Mouse (Mus musculus) limb, embryonic 14.5 days (tissue): ENCODE measurements around the gene Cdkl4. TPM values are rescaled to one million over a fixed set of nuclear protein-coding genes. Genes with fewer than 3 reads are reported as not detected.

ENCODE experiments used
- ATAC-seq: fragments of 200-750 bp; cut with Nextera tagmentation; 2 replicates; pipeline ENCODE4 v1.8.0; 2017; ENCODE audit warnings: low read depth, moderate number of reproducible peaks, moderate TSS enrichment; ENCODE audit not compliant: low FRiP score
- DNase-seq: peaks from one replicate; pipeline ENCODE4 v3.0.0-alpha.2; 2015; ENCODE audit warnings: low spot score
- H3K27ac ChIP-seq: fragments of 300-500 bp; sonication (generic); replicated peaks from 2 replicates; pipeline ENCODE4 v1.5.1; 2014; ENCODE audit warnings: low read depth, mild to moderate bottlenecking, low read length, moderate library complexity, mixed read lengths
- H3K27me3 ChIP-seq: fragments of 300-500 bp; sonication (generic); 2 replicates; pipeline ENCODE4 v1.6.1; 2014; ENCODE audit warnings: low read length, mixed read lengths; ENCODE audit not compliant: control insufficient read depth, insufficient read depth
- H3K36me3 ChIP-seq: fragments of 300-500 bp; sonication (generic); 2 replicates; pipeline ENCODE4 v1.6.1; 2014; ENCODE audit warnings: mild to moderate bottlenecking, low read length, moderate library complexity, mixed read lengths; ENCODE audit not compliant: control insufficient read depth, insufficient read depth
- H3K4me1 ChIP-seq: fragments of 300-500 bp; sonication (generic); 2 replicates; pipeline ENCODE4 v1.6.1; 2014; ENCODE audit warnings: antibody characterized with exemption, low read length, mixed read lengths; ENCODE audit not compliant: control insufficient read depth, insufficient read depth
- H3K4me2 ChIP-seq: fragments of 300-500 bp; sonication (generic); replicated peaks from 2 replicates; pipeline ENCODE4 v1.6.1; 2014; ENCODE audit warnings: low read depth, mild to moderate bottlenecking, low read length, moderate library complexity; ENCODE audit not compliant: severe bottlenecking
- H3K4me3 ChIP-seq: fragments of 300-500 bp; sonication (generic); replicated peaks from 2 replicates; pipeline ENCODE4 v1.5.1; 2014; ENCODE audit warnings: low read length
- H3K9ac ChIP-seq: fragments of 300-500 bp; sonication (generic); 2 replicates; pipeline ENCODE4 v1.6.1; 2014; ENCODE audit warnings: mild to moderate bottlenecking, low read depth, low read length, moderate library complexity; ENCODE audit not compliant: severe bottlenecking
- H3K9me3 ChIP-seq: fragments of 300-500 bp; sonication (generic); 2 replicates; pipeline ENCODE4 v1.6.1; 2016; ENCODE audit warnings: low read length; ENCODE audit not compliant: control insufficient read depth
- POLR2A ChIP-seq: fragments of 200-500 bp; IDR thresholded peaks from 2 replicates; pipeline ENCODE4 v1.8.0; 2012; ENCODE audit warnings: inconsistent platforms, mild to moderate bottlenecking, moderate library complexity, borderline replicate concordance; ENCODE audit not compliant: insufficient read depth, insufficient read length; ENCODE audit errors: extremely low read depth
- WGBS: fragments of 180-500 bp; shearing (Covaris S2); extraction: QIAGEN DNeasy Blood & Tissue Kit; methylation state at CpG from one replicate; pipeline ENCODE4 v1.1.7; 2014; 5-methylcytosine and 5-hydroxymethylcytosine counted together
- polyA plus RNA-seq, 2 experiments: library from polyadenylated mRNA; depleted of rRNA in 1 of 2; stranded (reverse) in 1 of 2; unstranded in 1 of 2; fragments of >200 nt; fragmentation: Nextera tagmentation in 1 of 2; extraction: Ambion mirVana in 1 of 2; gene quantifications; 2 replicates each; pipeline versions ENCODE4 v1.2.1 to v1.2.3; 2012 to 2014

The Cdkl4 gene
- polyA plus RNA-seq, 2 experiments = 0.06 to 0.26 TPM

DNA sequence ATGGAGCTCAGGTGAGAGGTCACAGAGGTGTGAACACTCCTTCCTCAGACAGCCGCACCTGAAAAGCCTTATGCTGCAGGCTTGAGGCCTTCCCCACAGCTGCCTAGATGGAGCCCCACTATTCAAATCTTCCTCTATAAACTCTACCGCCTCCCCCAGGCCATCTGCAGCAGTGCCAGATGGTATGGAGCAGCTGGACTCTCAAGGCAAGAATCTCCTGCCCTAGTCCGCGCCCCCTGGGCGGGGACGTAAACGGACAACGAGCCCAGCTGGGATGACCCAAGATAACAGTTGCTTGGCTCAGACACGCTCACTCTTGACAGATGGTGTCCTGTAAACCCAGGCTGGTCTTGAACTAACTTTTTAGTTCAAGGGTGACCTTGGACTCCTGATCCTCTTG lies 60.4 kb downstream of the Cdkl4 start:
- Histone ChIP-seq H3K27me3 (no peaks in the 10 kb centered on the region), H3K9me3 (no peaks in the 10 kb centered on the region), H3K4me3 (no peak overlapping the region), H3K36me3 (no peaks in the 10 kb centered on the region), H3K4me2 (no peak overlapping the region), H3K9ac (no peak overlapping the region), H3K4me1 (no peaks in the 10 kb centered on the region), H3K27ac (no peak overlapping the region)
- WGBS = 74% methylated on average over 9 of the region's 9 CpGs
- no peak for DNase-seq
- ATAC-seq = no peak
- TF ChIP-seq POLR2A = no peak

DNA sequence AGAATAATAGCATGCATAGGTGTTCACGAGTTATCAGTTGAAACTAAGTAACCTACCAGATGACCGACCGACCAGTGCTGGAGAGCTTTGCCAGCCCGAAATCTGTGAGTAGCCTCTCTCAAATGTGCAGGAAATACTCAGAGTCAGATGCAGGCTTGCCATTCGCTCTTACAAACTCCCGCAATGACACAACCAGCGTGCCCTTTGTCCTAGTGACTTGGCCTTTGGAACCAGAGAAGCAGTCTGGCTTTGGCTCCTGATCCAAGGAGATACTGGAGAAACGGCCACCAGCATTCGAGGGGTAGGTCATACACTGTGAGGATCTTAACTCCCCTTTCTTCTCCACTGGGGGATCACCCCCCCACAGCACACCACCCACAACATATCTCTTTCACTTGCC lies 61.7 kb downstream of the Cdkl4 start:
- 93% methylated on average over 9 of the region's 9 CpGs for WGBS
- DNase-seq (no peak), ATAC-seq (no peak)
- Histone ChIP-seq H3K36me3 (no peaks in the 10 kb centered on the region), H3K9ac (no peak overlapping the region), H3K4me1 (no peaks in the 10 kb centered on the region), H3K27me3 (no peaks in the 10 kb centered on the region), H3K9me3 (no peaks in the 10 kb centered on the region), H3K4me2 (no peak overlapping the region), H3K27ac (no peak overlapping the region), H3K4me3 (no peak overlapping the region)
- TF ChIP-seq POLR2A = no peak

GRCm38 (mm10) chr17:80515513-80515912 lies 62.1 kb downstream of the Cdkl4 start:
- TF ChIP-seq POLR2A = no peak
- DNase-seq (no peak), ATAC-seq (no peak)
- Histone ChIP-seq H3K4me1 (no peaks in the 10 kb centered on the region), H3K36me3 (no peaks in the 10 kb centered on the region), H3K9ac (no peak overlapping the region), H3K9me3 (no peaks in the 10 kb centered on the region), H3K4me3 (no peak overlapping the region), H3K27me3 (no peaks in the 10 kb centered on the region), H3K27ac (no peak overlapping the region), H3K4me2 (no peak overlapping the region)
- 93% methylated on average over 7 of the region's 7 CpGs for WGBS

DNA sequence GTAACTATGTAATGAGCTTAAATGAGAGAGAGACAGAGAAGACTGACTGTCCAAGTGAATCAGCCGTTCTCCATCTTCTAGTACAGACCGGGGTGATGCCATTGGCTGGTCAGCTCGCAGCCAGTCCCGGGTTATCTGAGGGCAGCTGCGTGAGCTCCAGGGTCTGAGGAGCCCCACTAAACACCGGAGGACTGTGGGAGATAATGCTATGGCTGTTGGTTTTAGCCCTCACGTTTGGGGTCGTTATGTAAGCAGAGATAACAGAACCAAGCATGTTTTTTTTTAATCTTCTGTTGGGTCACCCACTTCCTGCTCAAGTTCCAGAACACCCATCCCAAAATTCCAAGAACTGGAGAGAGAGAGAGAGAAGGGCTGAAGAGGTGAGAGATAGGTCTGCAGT lies 63.8 kb downstream of the Cdkl4 start:
- Histone ChIP-seq H3K4me2 (no peak overlapping the region), H3K9me3 (no peaks in the 10 kb centered on the region), H3K27ac (no peak overlapping the region), H3K4me1 (no peaks in the 10 kb centered on the region), H3K9ac (no peak overlapping the region), H3K27me3 (no peaks in the 10 kb centered on the region), H3K4me3 (no peak overlapping the region), H3K36me3 (no peaks in the 10 kb centered on the region)
- DNase-seq (no peak), ATAC-seq (no peak)
- TF ChIP-seq POLR2A = no peak
- 79% methylated on average over 8 of the region's 8 CpGs for WGBS

- Histone ChIP-seq H3K27me3 (no peaks in the 10 kb centered on the region), H3K36me3 (no peaks in the 10 kb centered on the region), H3K4me1 (no peaks in the 10 kb centered on the region), H3K9ac (no peak overlapping the region), H3K4me3 (no peak overlapping the region), H3K9me3 (no peaks in the 10 kb centered on the region), H3K27ac (no peak overlapping the region), H3K4me2 (no peak overlapping the region)
- TF ChIP-seq POLR2A = no peak
- DNase-seq (no peak), ATAC-seq (no peak)
- 85% methylated on average over 3 of the region's 3 CpGs for WGBS
Observed at GRCm38 (mm10) chr17:80510459-80510855, 67.2 kb downstream of the Cdkl4 start.
